8 mouse cellular contexts compared by ENCODE assay signal in genomic region chr6:14899021-14899610, GRCm38 (mm10). TPM values are rescaled to one million over a fixed set of nuclear protein-coding genes. Genes with fewer than 3 reads are reported as not detected.
A peak's percentile ranks its signal among the peaks of the same experiment; 100 is the strongest.
DNase-seq lines count a peak whose midpoint lies in the region; ATAC-seq lines count a peak whose summit lies in the region.

No protein-coding gene starts in this region.

- H3K9ac ChIP-seq in forebrain, embryonic 12.5 days = 0 out of 2 replicates have a peak overlapping the region, but pooled peaks have one; percentile 78
- peak overlapping the region; percentile 41; the same call in 1 of the 2 replicates for H3K9ac ChIP-seq in neural tube, embryonic 11.5 days (ENCODE audit: low read length)

- H3K27me3 ChIP-seq in forebrain, embryonic 12.5 days = peaks cover 12% of the 10 kb centered on the region; the same call in 1 of the 2 replicates
- peaks cover 10% of the 10 kb centered on the region; the same call in 1 of the 2 replicates for H3K27me3 ChIP-seq in limb, embryonic 10.5 days (ENCODE audit: low read depth, poor library complexity, severe bottlenecking)
- H3K27me3 ChIP-seq in neural tube, embryonic 11.5 days (ENCODE audit: control insufficient read depth, insufficient read depth, low read length) = no peaks in the 10 kb centered on the region

- DNase-seq in gastrocnemius, postnatal 10 days = peak; percentile 9
- DNase-seq in gastrocnemius, adult 18-20 months (ENCODE audit: low spot score) = no peak
- peak; percentile 52 for DNase-seq in limb, embryonic 10.5 days (ENCODE audit: low spot score)
- peak; percentile 41 for DNase-seq in neural tube, embryonic 11.5 days (ENCODE audit: low spot score)
- no peak for DNase-seq in thymus, adult 18-20 months
- no peak for DNase-seq in layer of hippocampus, postnatal 25 days (ENCODE audit: extremely low spot score in 1 of 2, low spot score in 1 of 2)

- no peaks in the 10 kb centered on the region for H3K9me3 ChIP-seq in forebrain, embryonic 12.5 days
- no peaks in the 10 kb centered on the region for H3K9me3 ChIP-seq in limb, embryonic 10.5 days (replicated peaks)
- H3K9me3 ChIP-seq in neural tube, embryonic 11.5 days (ENCODE audit: control insufficient read depth, low read length) = no peaks in the 10 kb centered on the region

- no peak overlapping the region; the same call in 1 of the 2 replicates for H3K27ac ChIP-seq in forebrain, embryonic 12.5 days
- peak overlapping the region; percentile 93 for H3K27ac ChIP-seq in limb, embryonic 10.5 days
- H3K27ac ChIP-seq in neural tube, embryonic 11.5 days (ENCODE audit: low read depth, low read length) = peak overlapping the region; percentile 46; the same call in 1 of the 2 replicates

- H3K4me2 ChIP-seq in forebrain, embryonic 12.5 days = peak overlapping the region; percentile 88
- peak overlapping the region; percentile 79 for H3K4me2 ChIP-seq in neural tube, embryonic 11.5 days (ENCODE audit: low read depth)

- H3K4me1 ChIP-seq in forebrain, embryonic 12.5 days = peaks cover 40% of the 10 kb centered on the region
- peaks cover 49% of the 10 kb centered on the region for H3K4me1 ChIP-seq in limb, embryonic 10.5 days
- peaks cover 15% of the 10 kb centered on the region for H3K4me1 ChIP-seq in neural tube, embryonic 11.5 days (ENCODE audit: control insufficient read depth, insufficient read depth, low read length)

- 3% methylated on average over 19 of the region's 19 CpGs for WGBS in forebrain, embryonic 12.5 days
- WGBS in limb, embryonic 10.5 days = 7% methylated on average over 19 of the region's 19 CpGs
- 4% methylated on average over 19 of the region's 19 CpGs for WGBS in neural tube, embryonic 11.5 days

- no peak for ATAC-seq in forebrain, embryonic 12.5 days (ENCODE audit: low FRiP score)
- ATAC-seq in neural tube, embryonic 11.5 days (ENCODE audit: insufficient read depth, low FRiP score, low TSS enrichment) = no peak
- ATAC-seq in erythroblast, adult 5-6 weeks (replicated peaks; ENCODE audit: low FRiP score, poor library complexity, severe bottlenecking) = no peak

- H3K36me3 ChIP-seq in forebrain, embryonic 12.5 days (replicated peaks) = no peaks in the 10 kb centered on the region
- no peaks in the 10 kb centered on the region for H3K36me3 ChIP-seq in limb, embryonic 10.5 days
- no peaks in the 10 kb centered on the region for H3K36me3 ChIP-seq in neural tube, embryonic 11.5 days (ENCODE audit: control insufficient read depth, insufficient read depth, low read length)

- H3K4me3 ChIP-seq in forebrain, embryonic 12.5 days (replicated peaks) = peak overlapping the region; percentile 76
- peak overlapping the region; percentile 78 for H3K4me3 ChIP-seq in limb, embryonic 10.5 days
- peak overlapping the region; percentile 72 for H3K4me3 ChIP-seq in neural tube, embryonic 11.5 days (ENCODE audit: low read depth, low read length)

RNA-seq across cellular contexts. Expression of gene Foxp2, which starts 2.0 kb away (rescaled TPM):
- 1 to 10 TPM; 2.8 to 4.9 TPM for total RNA-seq in gastrocnemius, postnatal 10 days (2021)
- 1 to 10 TPM; 2.1 to 3.2 TPM for total RNA-seq in gastrocnemius, adult 18-20 months (2021)
- 30.2 and 32.3 TPM in 2 replicates for polyA plus RNA-seq in forebrain, embryonic 12.5 days (2016; fragmentation: Nextera tagmentation; extraction: Ambion mirVana)
- polyA plus RNA-seq in limb, embryonic 10.5 days (2016; fragmentation: Nextera tagmentation; extraction: Ambion mirVana) = 9.0 and 17.9 TPM in 2 replicates
- polyA plus RNA-seq in neural tube, embryonic 11.5 days (2014; fragmentation: Nextera tagmentation; extraction: Ambion mirVana) = 30.9 and 31.9 TPM in 2 replicates
- total RNA-seq in erythroblast, adult 5-6 weeks (2015; ENCODE audit: low replicate concordance) = not detected in 2 replicates
- total RNA-seq in erythroblast, adult 5-6 weeks (2017; ENCODE audit: low replicate concordance) = 0.17 TPM in 1 of 2 replicates, not detected in the other
- total RNA-seq in layer of hippocampus, postnatal 25 days (2021) = 1 to 10 TPM; 1.3 to 2.0 TPM

Comparison
In these comparisons a context has a peak if more than half of its experiments do, and no peak if none do; other contexts are left out.
1. DNase-seq: peak in gastrocnemius, postnatal 10 days (single experiment), limb, embryonic 10.5 days (single experiment) and neural tube, embryonic 11.5 days (single experiment); none in gastrocnemius, adult 18-20 months (single experiment), thymus, adult 18-20 months (0 of 2) and layer of hippocampus, postnatal 25 days (0 of 2).
2. Peak in every context shown above with its lines, with median percentiles within 50 percentile points of each other: H3K4me3 ChIP-seq.